Mouse (Mus musculus): Measurements from ENCODE around the gene Asphd1.
A peak's percentile ranks its signal among the peaks of the same experiment; 100 is the strongest.

The Asphd1 gene

DNA sequence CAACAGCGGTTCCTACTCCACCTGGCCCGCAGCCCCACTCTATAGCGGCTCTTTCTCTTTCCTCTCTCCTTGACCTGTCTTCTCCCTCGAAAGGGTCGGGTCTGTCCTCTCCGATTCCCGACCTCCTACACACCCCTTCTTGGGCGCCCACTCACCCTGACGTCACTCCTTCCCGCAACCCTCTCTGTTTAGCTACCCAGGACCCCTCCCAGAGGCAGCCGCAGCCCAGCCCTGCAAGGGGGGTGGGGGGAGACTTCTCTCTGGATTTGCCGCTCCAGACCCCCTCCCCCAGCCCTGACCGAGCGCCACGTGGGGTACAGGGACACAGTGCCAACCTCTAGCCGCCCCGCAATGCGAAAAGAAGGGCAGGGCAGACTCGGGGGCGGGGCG lies at the start of gene Asphd1:
Asphd1 (minus strand) TSS at position 180 of the 390 bp plus-strand sequence.
- no peak for DNase-seq

DNA sequence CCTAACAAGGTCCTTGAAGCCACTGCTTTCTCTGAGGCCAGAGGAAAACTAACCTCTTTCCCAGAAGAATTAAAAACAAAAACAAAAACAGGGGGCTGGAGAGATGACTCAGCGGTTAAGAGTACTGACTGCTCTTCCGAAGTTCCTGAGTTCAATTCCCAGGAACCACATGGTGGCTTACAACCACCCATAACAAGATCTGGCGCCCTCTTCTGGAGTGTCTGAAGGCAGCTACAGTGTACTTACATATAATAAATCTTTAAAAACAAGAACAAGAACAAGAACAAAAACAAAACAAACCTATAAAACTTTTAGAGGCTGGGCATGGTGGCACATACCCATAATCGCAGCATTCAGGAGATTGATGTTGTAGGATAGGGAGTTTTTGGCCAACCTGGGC lies 47.1 kb upstream of the Asphd1 start:
- no peak for DNase-seq

DNA sequence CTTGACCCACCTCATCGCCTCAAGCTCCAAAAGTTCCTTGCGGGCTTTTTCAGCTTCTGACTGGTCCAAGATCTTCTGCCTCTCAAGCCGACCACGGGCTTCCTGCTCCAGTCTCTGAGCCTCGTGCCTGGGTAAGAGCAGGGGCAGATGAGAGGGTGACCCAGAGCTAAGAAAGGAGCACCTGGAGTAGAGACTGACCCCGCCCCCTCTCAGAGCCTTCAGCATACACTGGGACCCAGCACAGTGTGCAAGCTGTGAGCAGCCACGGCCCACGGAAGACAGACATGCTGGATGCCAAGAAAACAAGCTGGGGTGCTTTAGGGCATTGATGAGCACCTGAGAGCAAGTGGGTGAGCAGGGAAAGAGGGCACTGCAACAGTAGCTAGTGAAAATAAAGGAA lies 39.4 kb upstream of the Asphd1 start:
- no peak for DNase-seq

DNA sequence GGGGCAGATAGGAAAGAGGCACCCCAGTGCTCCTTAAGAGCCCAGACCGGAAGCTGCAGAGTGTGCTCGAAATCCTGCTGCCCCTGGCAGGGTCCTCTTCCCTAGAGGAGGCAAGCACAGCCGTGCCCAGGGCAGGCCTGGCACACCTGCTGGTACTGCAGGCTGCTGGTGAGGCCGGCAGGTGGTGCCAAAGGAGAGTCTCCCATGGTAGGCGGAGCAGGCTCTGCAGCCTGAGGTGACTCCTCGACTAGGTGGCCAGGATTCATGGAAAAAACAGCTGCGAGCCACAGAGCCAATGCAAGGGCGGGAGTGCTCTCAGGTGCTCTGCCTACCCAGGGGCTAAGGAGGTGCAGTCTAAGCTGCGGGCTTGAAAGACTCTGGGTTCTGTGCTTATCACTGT lies 36.9 kb upstream of the Asphd1 start:
- DNase-seq = peak; percentile 85 to 88

DNA sequence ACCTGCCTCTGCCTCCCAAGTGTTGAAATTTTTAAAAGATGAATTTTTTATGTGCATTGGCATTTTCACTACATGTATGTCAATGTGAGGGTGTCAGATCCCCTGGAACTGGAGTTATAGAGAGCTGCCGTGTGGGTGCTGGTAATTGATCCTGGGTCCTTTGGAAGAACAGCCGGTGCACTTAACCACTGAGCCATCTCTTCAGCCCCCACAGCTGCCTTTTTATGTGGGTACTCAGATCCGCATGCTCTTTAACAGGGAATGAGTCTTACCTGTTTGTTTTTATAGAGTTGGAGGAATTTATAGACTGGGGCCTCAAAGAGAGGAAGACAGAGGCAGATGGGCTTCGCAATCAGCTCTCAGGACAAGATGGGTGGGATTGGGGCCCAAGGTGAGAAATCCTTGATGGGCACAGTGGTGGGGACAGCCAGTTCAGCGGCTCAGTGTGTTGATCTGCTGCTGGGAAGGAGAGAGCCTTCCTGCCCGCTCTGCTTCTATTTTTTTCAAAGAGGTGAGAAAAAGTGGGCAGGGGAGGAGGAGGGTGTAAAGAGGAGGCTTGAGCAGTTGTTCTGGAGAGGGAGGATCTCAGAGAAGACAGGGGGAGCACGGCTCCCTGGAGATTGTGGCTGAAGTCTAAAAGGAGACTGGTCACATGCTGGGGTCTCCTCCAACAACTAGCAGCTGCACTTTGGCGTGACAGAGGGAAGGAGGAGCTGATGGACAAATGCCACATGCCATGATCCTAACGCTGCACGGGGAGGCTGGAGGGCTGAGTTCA lies 35.5 kb upstream of the Asphd1 start:
- DNase-seq = no peak

DNA sequence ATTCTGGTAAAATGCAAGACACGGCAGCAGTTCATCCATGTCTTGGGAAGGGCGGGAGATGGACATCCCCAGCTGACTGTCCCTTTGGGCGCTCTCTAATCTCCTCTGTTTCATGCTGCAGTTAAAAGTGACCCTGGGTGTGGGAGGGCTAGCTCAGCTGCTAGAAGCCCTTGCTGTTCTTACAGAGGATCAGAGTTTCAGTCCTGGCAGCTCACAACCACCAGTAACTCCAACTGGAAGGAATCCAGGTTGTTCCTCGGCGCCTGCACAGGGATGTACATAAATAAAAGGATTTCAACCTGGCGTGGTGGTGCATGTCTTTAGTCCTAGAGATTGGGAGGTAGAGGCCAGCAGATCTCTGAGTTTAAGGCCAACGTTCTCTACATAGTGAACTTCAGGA lies 33.7 kb upstream of the Asphd1 start:
- no peak for DNase-seq

DNA sequence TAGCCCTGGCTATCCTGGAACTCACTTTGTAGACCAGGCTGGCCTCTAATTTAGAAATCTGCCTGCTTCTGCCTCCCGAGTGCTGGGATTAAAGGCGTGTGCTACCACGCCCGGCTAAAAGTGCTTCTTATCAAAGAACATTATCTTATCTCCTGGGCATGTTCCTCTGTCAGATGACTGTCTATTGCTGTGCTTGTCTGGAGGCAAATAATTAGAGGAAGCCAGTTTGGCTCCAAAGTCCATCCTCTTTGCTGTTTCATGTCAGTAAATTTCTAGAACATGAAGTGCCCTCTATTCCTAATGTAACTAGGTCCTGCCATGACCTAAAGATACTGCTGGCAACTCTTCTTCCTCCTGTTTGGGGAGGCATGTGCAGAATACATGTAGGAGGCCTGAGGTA lies 32.7 kb upstream of the Asphd1 start:
- DNase-seq = no peak

DNA sequence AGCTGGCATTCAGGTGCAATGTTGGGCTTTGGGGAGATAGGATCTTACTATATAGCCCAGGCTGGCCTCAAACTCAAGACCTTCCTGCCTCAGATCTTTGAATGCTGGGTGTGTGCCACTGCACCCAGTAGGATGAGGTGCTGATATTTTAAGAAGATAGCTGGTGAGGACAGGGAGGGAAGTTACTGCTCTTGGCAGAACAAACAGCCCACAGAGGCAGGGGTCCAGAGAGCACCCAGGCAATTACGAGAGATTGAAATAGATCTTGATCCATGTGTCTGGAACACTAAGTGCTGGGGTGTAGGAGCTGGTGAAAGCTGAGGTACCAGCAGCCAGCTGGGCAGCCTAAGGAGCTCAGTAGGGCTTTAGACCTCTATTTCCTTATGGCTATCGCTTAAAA lies 32.2 kb upstream of the Asphd1 start:
- DNase-seq = no peak

DNA sequence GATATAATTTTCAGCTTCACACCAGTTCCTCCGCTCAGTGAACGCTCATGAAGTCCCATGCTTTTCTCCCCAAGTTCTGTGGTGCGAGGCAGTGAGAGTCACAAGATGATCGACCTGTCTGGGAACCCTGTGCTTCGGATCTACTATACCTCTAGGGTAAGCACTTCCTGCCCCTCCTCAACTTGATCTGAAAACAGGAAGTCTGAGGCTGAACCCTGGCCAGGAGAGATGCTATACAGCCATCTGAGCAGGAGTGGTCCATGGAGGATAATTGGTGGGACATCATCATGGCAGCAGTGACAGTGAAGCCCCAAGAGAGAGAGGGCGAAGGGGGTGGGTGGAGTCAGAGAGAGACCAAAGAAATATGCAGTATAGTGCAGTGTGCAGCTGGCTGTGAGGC lies 29.5 kb upstream of the Asphd1 start:
- no peak for DNase-seq

DNA sequence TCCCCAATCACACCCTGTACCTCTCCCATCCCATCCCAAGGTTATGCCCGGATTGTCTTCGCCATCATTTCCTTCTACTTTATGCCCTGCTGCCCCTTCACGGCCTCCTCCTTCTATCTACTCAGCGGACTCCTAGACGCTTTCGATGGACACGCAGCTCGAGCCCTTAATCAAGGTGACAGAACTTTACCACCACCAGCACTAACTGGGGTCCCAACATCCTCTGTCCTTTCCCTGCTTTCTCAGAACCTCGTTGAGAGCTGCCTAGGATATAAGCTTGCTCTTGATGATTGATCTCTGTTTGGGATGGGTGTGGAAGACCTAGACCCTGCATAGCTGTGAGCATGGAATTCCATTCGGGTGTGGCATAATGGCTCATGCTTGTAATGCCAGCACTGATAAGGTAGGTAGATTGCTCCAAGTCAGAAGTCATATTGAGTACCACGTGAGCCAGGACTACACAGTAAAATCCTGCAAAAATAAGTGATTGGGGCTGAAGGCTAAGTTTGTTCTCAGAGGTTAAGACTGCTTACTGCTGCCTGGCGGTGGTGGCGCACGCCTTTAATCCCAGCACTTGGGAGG lies 27.6 kb upstream of the Asphd1 start:
- DNase-seq = no peak

DNA sequence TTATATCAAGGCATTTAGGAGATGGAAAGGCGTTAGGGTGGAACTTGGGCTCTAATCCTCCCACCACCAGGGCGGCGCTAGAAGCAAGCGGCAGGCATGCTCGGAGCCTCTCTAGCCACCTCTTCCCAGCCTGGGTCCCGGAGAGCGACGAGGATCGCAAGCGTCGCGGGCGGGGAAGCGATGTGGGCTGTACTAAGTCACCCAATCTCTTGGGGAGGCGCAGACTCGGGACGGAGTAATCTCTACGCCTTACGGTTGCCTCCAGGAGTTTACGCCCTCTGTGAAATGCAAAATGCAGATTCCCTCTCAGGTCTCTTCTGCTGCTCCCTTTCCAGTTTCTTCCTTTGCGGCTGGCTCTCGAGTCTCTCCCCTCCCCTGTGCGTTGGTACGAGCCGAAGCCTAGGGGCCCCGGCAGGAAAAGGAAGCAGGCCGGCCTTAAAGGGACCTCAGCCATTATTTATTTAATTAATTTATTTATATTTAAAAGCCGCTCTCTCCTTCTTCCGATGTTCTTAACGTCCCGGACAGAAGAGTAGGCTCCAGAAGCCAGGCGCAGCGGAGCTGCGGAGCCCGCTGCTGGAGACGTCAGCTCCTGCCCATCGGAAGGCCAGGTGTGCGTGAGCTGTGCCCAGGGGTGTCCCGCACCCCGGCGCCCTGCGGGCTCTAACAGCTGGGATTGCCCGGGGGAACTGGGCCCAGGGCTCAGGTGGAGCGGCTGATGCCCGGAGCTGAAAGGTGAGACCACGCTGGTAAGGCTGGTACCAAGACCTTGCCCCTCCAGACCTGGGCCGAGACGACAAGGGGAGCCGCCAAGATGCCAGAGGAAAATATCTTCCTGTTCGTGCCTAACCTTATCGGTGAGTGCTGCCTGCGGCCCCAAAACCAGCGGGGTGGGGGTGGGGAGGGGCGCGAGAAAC lies 26.8 kb upstream of the Asphd1 start, which contains the start of gene Cdiptos:
Cdiptos (minus strand) TSS at position 149 of the 917 bp plus-strand sequence.
- DNase-seq = peak; percentile 96 to 98

DNA sequence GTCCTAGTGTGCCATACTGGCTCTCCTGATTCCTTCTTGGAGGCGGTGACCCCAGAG lies 26.3 kb upstream of the Asphd1 start, which contains the start of gene Cdipt:
Cdipt (plus strand) TSS at position 22 of the 57 bp plus-strand sequence.
- DNase-seq = no peak

DNA sequence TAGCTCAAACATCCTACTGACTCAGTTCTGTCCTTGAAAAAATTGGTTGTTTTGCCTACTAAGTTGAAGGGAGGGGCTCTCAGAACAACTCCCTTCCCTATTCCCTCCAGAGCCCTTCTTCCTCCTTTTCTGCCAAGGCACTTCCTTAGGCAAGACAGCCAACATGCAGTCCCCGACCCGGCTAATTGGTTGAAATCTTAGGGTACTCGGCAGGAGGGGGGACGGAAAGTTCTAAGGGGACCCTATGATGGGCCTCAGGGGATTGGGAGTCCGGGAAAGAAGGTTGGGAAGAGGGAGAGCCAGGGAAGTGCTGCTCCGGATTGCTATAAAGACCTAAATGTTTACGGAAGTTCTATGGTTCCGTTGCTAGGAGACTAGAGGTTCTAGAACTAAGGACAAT lies 26.1 kb upstream of the Asphd1 start:
- DNase-seq = no peak

DNA sequence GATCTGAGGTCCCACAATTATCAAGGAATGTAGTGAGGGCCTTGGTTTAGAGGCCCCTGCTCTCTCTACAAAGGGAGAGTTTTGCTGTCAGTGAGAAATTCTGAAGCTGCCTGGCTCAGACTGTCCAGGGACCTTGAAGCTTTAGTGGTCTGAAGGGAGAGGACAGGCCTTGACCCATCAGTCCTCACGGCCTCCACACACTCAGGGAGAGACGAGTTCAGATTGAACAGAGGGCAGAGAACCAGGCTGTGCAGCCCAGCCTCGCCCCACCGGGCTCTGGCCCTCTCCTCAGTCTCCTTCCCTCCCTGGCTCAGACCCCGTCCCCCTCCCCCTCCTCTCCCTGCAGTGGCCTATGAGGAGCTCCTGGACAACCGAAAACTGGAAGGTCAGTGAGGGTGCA lies 18.0 kb upstream of the Asphd1 start:
- DNase-seq = no peak

DNA sequence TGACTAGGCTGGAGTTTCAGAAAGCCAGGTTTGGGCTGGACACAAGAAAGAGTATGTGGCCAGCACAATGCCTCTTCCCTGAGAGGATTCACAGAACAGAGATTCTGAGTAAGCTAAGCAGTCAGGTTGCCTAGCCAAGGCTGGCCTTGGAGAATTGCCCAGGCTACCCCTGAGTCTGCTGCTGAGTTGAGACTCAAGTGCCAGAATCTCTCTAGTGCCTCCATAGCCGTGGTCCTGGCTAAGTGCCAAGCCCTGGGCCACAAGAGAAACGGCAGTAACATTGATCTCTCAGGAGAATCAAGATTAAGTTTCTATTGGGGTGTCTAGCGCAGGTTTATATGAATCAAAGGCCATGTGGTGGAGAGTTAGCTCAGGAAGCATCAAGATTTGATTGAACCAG lies 16.2 kb upstream of the Asphd1 start:
- peak; percentile 78 to 79 for DNase-seq

DNA sequence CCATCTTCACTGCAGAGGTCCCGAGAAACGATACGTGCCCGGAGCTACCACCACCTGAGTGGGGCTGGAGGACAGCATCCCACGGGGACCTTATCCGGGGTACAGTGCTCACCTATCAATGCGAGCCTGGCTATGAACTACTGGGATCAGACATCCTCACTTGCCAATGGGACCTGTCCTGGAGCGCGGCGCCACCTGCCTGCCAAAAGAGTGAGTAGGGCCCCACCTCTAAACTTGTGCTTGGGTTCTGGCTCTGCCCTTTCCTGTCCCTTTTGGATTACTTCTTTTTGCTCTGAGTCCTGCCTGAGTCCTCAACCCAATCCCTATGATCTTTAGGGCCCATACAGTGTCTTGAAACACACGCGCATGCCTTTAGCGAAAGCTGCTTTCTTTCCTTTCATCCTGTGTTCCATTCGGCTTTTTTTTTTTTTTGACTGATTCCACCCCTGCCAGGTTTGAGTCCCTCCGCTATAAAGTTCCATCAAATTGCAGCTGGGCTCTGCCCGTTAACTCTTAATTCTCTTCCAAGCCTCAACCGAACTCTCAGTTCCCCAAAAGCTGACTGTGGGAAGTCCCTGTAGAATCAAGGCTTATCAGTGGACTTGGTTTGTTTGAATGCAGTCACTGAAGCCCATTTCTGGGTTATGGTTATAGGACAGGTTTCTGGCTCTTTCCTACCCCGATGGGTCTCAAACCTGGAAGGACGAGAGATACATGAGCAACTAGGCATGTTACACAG lies 14.3 kb upstream of the Asphd1 start:
- DNase-seq = peak in 1 of 2 experiments; percentile 55

DNA sequence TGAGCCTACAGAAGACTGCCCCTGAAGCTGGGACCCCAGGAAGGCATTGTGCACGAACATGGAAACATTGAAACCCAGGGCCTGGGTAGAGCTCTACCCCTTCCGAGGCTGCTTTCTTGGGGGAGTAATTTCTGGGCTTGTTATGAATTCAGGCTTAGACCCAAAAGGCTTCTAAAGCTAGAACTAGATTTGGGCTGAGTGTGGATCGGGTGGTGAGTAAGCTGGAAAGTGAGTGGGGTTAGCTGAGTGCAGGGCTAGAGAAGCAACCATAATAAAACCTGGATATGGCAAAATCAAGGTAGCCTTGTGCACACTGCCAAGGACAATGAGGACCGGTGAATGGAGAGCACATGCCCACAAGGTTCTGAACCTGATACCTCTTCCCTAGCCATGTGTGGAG lies 12.6 kb upstream of the Asphd1 start:
- DNase-seq = no peak

DNA sequence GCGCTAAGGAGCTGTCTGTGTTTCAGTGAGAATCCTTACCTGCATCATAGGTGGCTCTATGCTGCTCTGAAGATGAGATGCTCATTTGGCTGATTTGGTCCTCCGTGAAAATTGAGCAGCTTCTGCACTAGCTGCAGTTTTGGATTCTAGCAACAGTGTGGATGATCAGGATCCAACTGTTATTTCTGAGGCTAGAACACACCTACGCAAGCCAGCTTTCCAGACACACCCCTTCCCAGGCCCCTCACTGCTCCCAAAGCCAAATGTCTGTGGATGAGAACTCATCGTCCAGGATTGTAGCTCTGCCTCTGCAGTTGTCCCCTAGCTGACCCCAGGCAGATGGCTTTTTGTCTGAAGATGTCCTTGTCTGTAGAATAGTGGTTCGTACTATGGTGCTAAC lies 11.7 kb upstream of the Asphd1 start:
- DNase-seq = no peak

DNA sequence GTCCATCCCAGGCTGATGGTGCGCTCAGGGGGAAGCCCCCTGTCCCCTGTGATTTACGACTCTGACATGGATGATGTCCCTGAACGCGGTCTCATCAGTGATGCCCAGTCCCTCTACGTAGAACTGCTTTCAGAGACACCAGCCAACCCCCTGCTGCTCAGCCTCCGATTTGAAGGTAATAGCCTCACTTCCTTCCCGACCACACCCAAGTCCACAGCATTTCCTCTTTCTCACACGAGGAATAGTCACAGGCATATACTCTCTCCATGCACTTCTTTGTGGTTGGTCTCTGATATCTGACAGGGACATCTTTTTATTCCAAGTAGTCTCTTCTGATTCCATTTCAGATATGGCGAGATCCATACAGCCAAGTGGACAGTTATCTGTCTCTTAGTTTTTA lies 10.4 kb upstream of the Asphd1 start:
- DNase-seq = no peak

DNA sequence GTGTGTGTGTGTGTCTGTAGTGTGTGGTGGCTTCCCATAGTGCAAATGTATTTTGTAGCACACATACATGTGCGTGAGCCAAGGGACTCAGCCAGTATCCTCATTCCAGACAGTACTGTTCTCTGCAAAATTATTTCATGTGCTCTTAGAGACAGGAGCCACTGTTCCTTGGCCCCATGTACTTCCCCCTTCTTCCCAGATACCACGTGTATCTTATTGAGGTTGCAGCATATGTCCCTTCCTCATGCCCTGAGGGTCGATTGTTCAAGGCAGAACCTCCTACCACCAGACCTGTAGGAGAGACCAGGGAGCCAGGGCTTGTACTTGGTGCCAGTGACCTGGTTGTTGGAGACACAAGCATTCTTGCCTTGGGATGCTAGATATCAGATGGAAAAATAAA lies 5.7 kb upstream of the Asphd1 start:
- DNase-seq = no peak

DNA sequence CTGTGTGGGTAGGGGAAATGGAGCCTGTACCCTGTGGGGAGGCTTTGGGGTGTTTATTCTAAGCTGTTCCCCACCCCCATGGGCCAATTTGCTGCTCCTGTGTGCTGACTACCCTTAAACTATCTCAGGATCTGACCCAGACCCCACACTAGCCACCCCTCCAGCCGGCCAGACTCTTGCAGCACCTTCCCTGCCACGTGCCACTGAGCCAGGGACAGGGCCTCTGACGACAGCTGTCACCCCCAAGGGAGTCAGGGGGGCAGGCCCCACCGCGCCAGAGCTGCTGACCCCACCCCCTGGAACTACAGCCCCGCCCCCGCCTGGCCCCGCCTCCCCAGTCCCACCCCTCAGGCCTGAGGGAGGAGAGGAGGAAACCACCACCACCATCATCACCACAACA lies 3.3 kb upstream of the Asphd1 start:
- DNase-seq = peak in 1 of 2 experiments; percentile 32

DNA sequence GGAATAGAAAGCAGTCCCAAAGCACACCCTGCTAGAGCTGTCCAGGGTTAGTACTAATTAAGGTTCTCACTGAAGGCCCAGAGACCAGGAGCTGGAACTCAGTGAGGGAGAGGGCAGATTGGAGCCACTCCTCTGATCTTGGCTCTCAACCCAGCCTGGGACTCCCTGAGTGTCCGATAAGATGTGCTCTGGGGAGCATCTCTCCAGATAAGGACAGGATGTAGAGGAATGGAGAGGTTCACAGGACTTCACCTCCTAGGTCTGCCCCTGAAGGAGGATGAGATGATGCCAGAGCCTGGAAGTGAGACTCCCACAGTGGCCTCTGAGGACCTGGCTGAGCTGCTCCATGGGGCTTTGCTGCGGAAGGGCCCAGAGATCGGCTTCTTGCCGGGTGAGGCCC lies 2.4 kb upstream of the Asphd1 start:
- DNase-seq = peak in 1 of 2 experiments; percentile 28

Measured in cerebellum, adult 18-20 months (tissue).